25 mouse cellular contexts compared by ENCODE assay signal in the genomic region with DNA sequence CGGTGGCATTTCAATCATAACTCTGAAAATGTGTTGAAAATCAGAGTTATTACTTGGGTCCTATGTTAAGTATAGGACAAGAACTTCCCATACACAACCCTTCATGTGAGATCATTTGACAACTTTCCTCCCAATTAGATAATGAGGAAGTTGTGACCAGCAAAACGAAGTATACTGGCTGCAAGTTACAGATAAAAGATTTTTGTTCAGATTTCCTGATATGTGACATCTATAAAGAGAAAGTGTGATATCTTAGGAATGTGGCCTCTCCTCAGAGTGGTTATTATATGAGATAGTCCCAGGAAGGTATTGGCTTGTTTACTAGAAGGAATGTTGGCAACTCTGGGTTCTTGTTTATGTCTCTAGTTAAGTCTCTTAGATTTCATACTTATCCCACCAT. TPM values are rescaled to one million over a fixed set of nuclear protein-coding genes. Genes with fewer than 3 reads are reported as not detected.
DNase-seq lines count a peak whose midpoint lies in the region; ATAC-seq and TF ChIP-seq lines count a peak whose summit lies in the region.
"Had no signal": no experiment of that assay in that cellular context is flagged by ENCODE, and none has a peak within 500 bp of the region (broad histone marks: within the 10 kb centered on the region; RNA-seq: fewer than 3 reads in every experiment).

No protein-coding gene starts in this region.

- peak overlapping the region; percentile 12 for H3K27ac ChIP-seq in heart, adult 2 months
- H3K27ac ChIP-seq in bone marrow macrophage, adult 2 months (ENCODE audit: insufficient read depth, low read depth, low read length), result peak overlapping the region; percentile 96
- H3K27ac ChIP-seq in small intestine, adult 2 months (ENCODE audit: insufficient read depth, low read depth, low read length), result 0 out of 2 replicates have a peak overlapping the region, but pooled peaks have one; percentile 35
- no peak overlapping the region for H3K27ac ChIP-seq in kidney, embryonic 14.5 days (ENCODE audit: low read depth, low read length)
- H3K27ac ChIP-seq: embryonic facial prominence, embryonic 12.5 days; embryonic facial prominence, embryonic 15.5 days; hindbrain, embryonic 10.5 days; hindbrain, embryonic 13.5 days had no signal

- H3K79me2 ChIP-seq in heart, adult 2 months (replicated peaks; ENCODE audit: control insufficient read depth, insufficient read depth, low read length), result no peaks in the 10 kb centered on the region

- intact Hi-C loops in heart, adult 2 months (cut with DNase I), result no loop called here

- no peak for TF ChIP-seq POLR2A in heart, adult 2 months (IDR thresholded peaks at IDR 0.05; ENCODE audit: insufficient read depth, low read depth, low read length)
- no peak for TF ChIP-seq POLR2A in bone marrow macrophage, adult 2 months (IDR thresholded peaks at IDR 0.05; ENCODE audit: borderline replicate concordance, low read depth, low read length)
- no peak for TF ChIP-seq POLR2A in small intestine, adult 2 months (IDR thresholded peaks at IDR 0.05; ENCODE audit: low read depth, low read length)

- no peak for ATAC-seq in kidney, embryonic 14.5 days (ENCODE audit: low FRiP score, low TSS enrichment)
- ATAC-seq: activated CD4-positive, CD25-positive, alpha-beta regulatory T cell, adult 4 months; forebrain, embryonic 14.5 days; hindbrain, embryonic 16.5 days; intestine, embryonic 16.5 days had no signal

- H3K9me3 ChIP-seq in kidney, embryonic 14.5 days (ENCODE audit: control insufficient read depth, low read length), result no peaks in the 10 kb centered on the region
- H3K9me3 ChIP-seq: embryonic facial prominence, embryonic 12.5 days; embryonic facial prominence, embryonic 15.5 days; hindbrain, embryonic 10.5 days; hindbrain, embryonic 13.5 days had no signal

- H3K27me3 ChIP-seq in heart, adult 2 months (ENCODE audit: control insufficient read depth, insufficient read depth, low read length), result no peaks in the 10 kb centered on the region
- H3K27me3 ChIP-seq in small intestine, adult 2 months (ENCODE audit: control insufficient read depth, insufficient read depth, low read length), result no peaks in the 10 kb centered on the region
- H3K27me3 ChIP-seq in kidney, embryonic 14.5 days (ENCODE audit: control insufficient read depth, insufficient read depth, low read length), result no peaks in the 10 kb centered on the region
- H3K27me3 ChIP-seq: CH12.LX; embryonic facial prominence, embryonic 12.5 days; embryonic facial prominence, embryonic 15.5 days; hindbrain, embryonic 13.5 days had no signal

- WGBS in heart, adult 2 months, result 36% methylated on average over 2 of the region's 2 CpGs
- WGBS in small intestine, adult 2 months, result 41% methylated on average over 2 of the region's 2 CpGs
- WGBS in kidney, embryonic 14.5 days, result 82% methylated on average over 2 of the region's 2 CpGs

- TF ChIP-seq CTCF in heart, adult 2 months (IDR thresholded peaks at IDR 0.05), result no peak
- no peak for TF ChIP-seq CTCF in bone marrow macrophage, adult 2 months (IDR thresholded peaks at IDR 0.05; ENCODE audit: low read depth, low read length)
- TF ChIP-seq CTCF in small intestine, adult 2 months (IDR thresholded peaks at IDR 0.05; ENCODE audit: extremely low read depth, insufficient read length, insufficient replicate concordance, low read depth, low read length), result no peak

- DNase-seq in heart, adult 2 months, result no peak
- DNase-seq in heart, adult 8-10 months (ENCODE audit: low spot score), result no peak
- DNase-seq in 416B (ENCODE audit: low read depth), result peak; percentile 31
- no peak for DNase-seq in urinary bladder, postnatal 4 days (ENCODE audit: low spot score in 2 of 2)
- DNase-seq: adrenal gland, adult 8-10 months; adrenal gland, postnatal 25 days; B cell, adult 2 months; cerebellum, adult 18-20 months; cerebellum, adult 9-10 months; cerebellum, postnatal 14 days; gastrocnemius, postnatal 25 days; heart, adult 18-20 months had no signal

- no peak overlapping the region for H3K9ac ChIP-seq in heart, adult 2 months (ENCODE audit: low read depth, low read length)
- H3K9ac ChIP-seq in kidney, embryonic 14.5 days (ENCODE audit: low read depth, low read length), result no peak overlapping the region
- H3K9ac ChIP-seq: embryonic facial prominence, embryonic 12.5 days; embryonic facial prominence, embryonic 15.5 days; hindbrain, embryonic 13.5 days had no signal

- H3K4me1 ChIP-seq in heart, adult 2 months (ENCODE audit: control insufficient read depth, insufficient read depth, low read length), result peaks cover 9% of the 10 kb centered on the region
- peaks cover 28% of the 10 kb centered on the region for H3K4me1 ChIP-seq in bone marrow macrophage, adult 2 months (ENCODE audit: control insufficient read depth, insufficient read depth, low read length)
- no peaks in the 10 kb centered on the region for H3K4me1 ChIP-seq in small intestine, adult 2 months (ENCODE audit: control insufficient read depth, insufficient read depth, insufficient read length, low read length)
- H3K4me1 ChIP-seq in kidney, embryonic 14.5 days (ENCODE audit: control insufficient read depth, insufficient read depth, low read length), result no peaks in the 10 kb centered on the region
- H3K4me1 ChIP-seq: embryonic facial prominence, embryonic 12.5 days; embryonic facial prominence, embryonic 15.5 days; hindbrain, embryonic 10.5 days; hindbrain, embryonic 13.5 days had no signal

- peaks cover 10% of the 10 kb centered on the region for H3K36me3 ChIP-seq in heart, adult 2 months (ENCODE audit: control insufficient read depth, insufficient read depth, low read length)
- H3K36me3 ChIP-seq in small intestine, adult 2 months (ENCODE audit: control insufficient read depth, insufficient read depth, low read length), result no peaks in the 10 kb centered on the region
- H3K36me3 ChIP-seq in kidney, embryonic 14.5 days (ENCODE audit: control insufficient read depth, insufficient read depth, low read length), result no peaks in the 10 kb centered on the region; the same call in 1 of the 2 replicates
- H3K36me3 ChIP-seq: embryonic facial prominence, embryonic 12.5 days; embryonic facial prominence, embryonic 15.5 days; hindbrain, embryonic 13.5 days had no signal

- H3K4me2 ChIP-seq in kidney, embryonic 14.5 days (replicated peaks; ENCODE audit: low read depth, low read length), result no peak overlapping the region
- H3K4me2 ChIP-seq: embryonic facial prominence, embryonic 12.5 days; embryonic facial prominence, embryonic 15.5 days; heart, embryonic 11.5 days; hindbrain, embryonic 13.5 days had no signal

- H3K4me3 ChIP-seq in heart, adult 2 months, result no peak overlapping the region
- no peak overlapping the region for H3K4me3 ChIP-seq in bone marrow macrophage, adult 2 months (ENCODE audit: insufficient read depth, low read length)
- no peak overlapping the region for H3K4me3 ChIP-seq in small intestine, adult 2 months (ENCODE audit: low read depth, low read length)
- H3K4me3 ChIP-seq in kidney, embryonic 14.5 days (ENCODE audit: low read length), result no peak overlapping the region
- H3K4me3 ChIP-seq: embryonic facial prominence, embryonic 12.5 days; embryonic facial prominence, embryonic 15.5 days; hindbrain, embryonic 10.5 days; hindbrain, embryonic 13.5 days had no signal

- TF ChIP-seq EP300 in heart, adult 2 months (IDR thresholded peaks at IDR 0.05; ENCODE audit: insufficient read depth, low read depth, low read length), result no peak

RNA-seq across cellular contexts. Expression of a gene that starts 52.4 kb away (rescaled TPM):
- total RNA-seq in heart, adult 2 months (2021), result 100 to 1,000 TPM; 108 to 112 TPM
- polyA plus RNA-seq in heart, adult 2 months (2012; rRNA removed), result 91.3 and 145 TPM in 2 replicates
- total RNA-seq in heart, adult 8-10 months (2022), result 100 to 1,000 TPM in 2 of 4 experiments, 10 to 100 TPM in 2; 84.4 to 109 (median 102) TPM
- 426 and 464 TPM in 2 replicates for polyA plus RNA-seq in bone marrow macrophage, adult 2 months (2012; ENCODE audit: insufficient read depth, insufficient read length, missing spikeins)
- 9.0 and 12.8 TPM in 2 replicates for polyA plus RNA-seq in small intestine, adult 2 months (2012; rRNA removed)
- polyA plus RNA-seq in kidney, embryonic 14.5 days (2014; fragmentation: Nextera tagmentation; extraction: Ambion mirVana), result 70.2 and 112 TPM in 2 replicates
